Mouse (Mus musculus) frontal cortex, adult (tissue): ENCODE measurements around the gene Chtop.

ENCODE experiments used
- ATAC-seq: cut with Nextera tagmentation; 2 replicates; pipeline ENCODE4 v1.9.2; 2017; ENCODE audit warnings: mild to moderate bottlenecking, moderate library complexity, mixed read lengths; ENCODE audit not compliant: low TSS enrichment

Gene Chtop

GRCm38 (mm10) chr3:90508950-90509746 lies at the start of gene Chtop:
Gene Chtop, minus strand, starts transcription at chr3:90509498.
- peak; percentile 84 for ATAC-seq

- ATAC-seq: peak; percentile 88
Observed at GRCm38 (mm10) chr3:90555954-90556353, 46.7 kb upstream of the Chtop start.

GRCm38 (mm10) chr3:90552231-90552630 lies 42.9 kb upstream of the Chtop start:
- ATAC-seq: no peak

- ATAC-seq: no peak
Observed at GRCm38 (mm10) chr3:90550421-90550790, 41.1 kb upstream of the Chtop start.

- no peak for ATAC-seq
Observed at GRCm38 (mm10) chr3:90549676-90550420, 40.5 kb upstream of the Chtop start.

GRCm38 (mm10) chr3:90540904-90541303 lies 31.6 kb upstream of the Chtop start:
- peak; percentile 75 for ATAC-seq

- no peak for ATAC-seq
Observed at GRCm38 (mm10) chr3:90537905-90538296, 28.6 kb upstream of the Chtop start.

GRCm38 (mm10) chr3:90537141-90537904 lies 28.0 kb upstream of the Chtop start, which contains the start of gene S100a16:
Gene S100a16, plus strand, starts transcription at chr3:90537254.
- ATAC-seq: peak; percentile 77

GRCm38 (mm10) chr3:90535446-90535845 lies 26.1 kb upstream of the Chtop start:
- no peak for ATAC-seq

- ATAC-seq: no peak
Observed at GRCm38 (mm10) chr3:90531713-90532112, 22.4 kb upstream of the Chtop start.

GRCm38 (mm10) chr3:90527291-90527873 lies 18.1 kb upstream of the Chtop start:
- ATAC-seq: no peak

- ATAC-seq: no peak
Observed at GRCm38 (mm10) chr3:90526580-90526979, 17.3 kb upstream of the Chtop start, which contains the start of gene S100a14. Gene S100a14, plus strand, starts transcription at chr3:90526856.

GRCm38 (mm10) chr3:90526076-90526475 lies 16.8 kb upstream of the Chtop start:
- ATAC-seq: no peak

- peak; percentile 98 for ATAC-seq
Observed at GRCm38 (mm10) chr3:90525421-90525820, 16.1 kb upstream of the Chtop start.

- no peak for ATAC-seq
Observed at GRCm38 (mm10) chr3:90517711-90518110, 8.4 kb upstream of the Chtop start.

GRCm38 (mm10) chr3:90515789-90516188 lies 6.5 kb upstream of the Chtop start:
- ATAC-seq: no peak

GRCm38 (mm10) chr3:90515242-90515641 lies 5.9 kb upstream of the Chtop start:
- no peak for ATAC-seq

GRCm38 (mm10) chr3:90514691-90515090 lies 5.4 kb upstream of the Chtop start:
- peak; percentile 57 for ATAC-seq

GRCm38 (mm10) chr3:90513796-90514590 lies 4.7 kb upstream of the Chtop start, which contains the start of the genes S100a1 and S100a13:
Gene S100a1, minus strand, starts transcription at chr3:90514392.
Gene S100a13, plus strand, starts transcription at chr3:90514435.
- ATAC-seq: peak; percentile 71

- ATAC-seq: no peak
Observed at GRCm38 (mm10) chr3:90512948-90513642, 3.8 kb upstream of the Chtop start.
